Mouse (Mus musculus): ENCODE measurements at regions not wholly inside any gene's neighbourhood (a gene's known extent, or its start where the extent isn't known, plus 50 kb on each side); places are given as distances from the start of the nearest gene placed in this dataset.

DNA sequence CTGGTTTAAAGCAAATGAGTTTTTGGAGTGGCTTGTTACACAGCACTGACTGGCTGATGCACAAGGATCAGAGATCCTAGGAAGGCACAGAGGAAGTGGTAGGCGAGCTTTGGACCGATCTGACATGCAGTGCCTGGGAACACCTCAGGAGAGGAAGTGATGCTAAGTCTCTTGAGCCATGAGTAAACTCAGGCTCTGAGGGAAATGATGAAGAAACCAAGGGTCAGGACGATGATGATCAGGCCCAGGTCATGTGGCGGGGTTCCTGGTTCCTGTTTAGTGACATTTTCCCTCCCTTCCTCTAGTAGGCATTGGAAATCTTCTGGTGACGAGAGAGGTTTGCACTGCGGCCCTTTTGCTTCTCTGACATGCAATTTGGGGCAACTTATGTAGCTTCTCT lies 208.7 kb downstream of the 4933412E24Rik start:
- Histone ChIP-seq H3K36me3 (ENCODE audit: control insufficient read depth, insufficient read depth) (no peaks in the 10 kb centered on the region), H3K79me2 (ENCODE audit: control insufficient read depth, insufficient read depth) (no peaks in the 10 kb centered on the region), H3K4me3 (ENCODE audit: insufficient read depth, poor library complexity, severe bottlenecking) (no peak overlapping the region), H3ac (ENCODE audit: control insufficient read depth, insufficient read length, low read depth) (no peak overlapping the region), H3K27me3 (ENCODE audit: control insufficient read depth, insufficient read depth, insufficient read length) (no peaks in the 10 kb centered on the region), H3K79me3 (ENCODE audit: low read depth) (no peaks in the 10 kb centered on the region)
- no peak for TF ChIP-seq MAX (IDR thresholded peaks at IDR 0.05)
- no peak for TF ChIP-seq CTCF (IDR thresholded peaks at IDR 0.05; ENCODE audit: control insufficient read depth, insufficient read depth, insufficient read length)
- TF ChIP-seq CEBPB (IDR thresholded peaks at IDR 0.05; ENCODE audit: low read depth), result no peak
- TF ChIP-seq FOSL1 (IDR thresholded peaks at IDR 0.05; ENCODE audit: insufficient read depth, low read length, poor library complexity, severe bottlenecking), result no peak
- no peak for TF ChIP-seq MYOD1 (IDR thresholded peaks at IDR 0.05; ENCODE audit: control insufficient read depth, insufficient read length, low read depth)

DNA sequence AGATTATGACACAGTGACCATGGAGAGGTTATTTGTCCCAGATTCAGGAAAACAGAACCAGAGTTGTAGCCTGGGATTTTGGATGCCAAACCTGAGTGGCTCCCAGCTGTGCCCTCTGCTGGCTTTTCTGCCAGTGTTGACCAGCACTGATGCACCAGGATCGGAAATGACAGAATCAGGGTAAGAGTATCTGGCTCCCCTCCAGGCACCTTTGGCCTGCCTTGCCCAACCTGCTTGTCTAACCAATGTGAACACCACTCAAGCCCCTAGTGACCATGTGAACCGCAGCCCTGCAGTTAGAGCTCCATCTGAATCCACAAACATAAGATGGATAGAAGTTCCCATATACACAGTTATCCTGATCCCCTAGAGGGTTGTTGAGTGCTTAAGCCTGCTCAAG lies 210.6 kb downstream of the 4933412E24Rik start:
- no peaks in the 10 kb centered on the region for H3K36me3 ChIP-seq (ENCODE audit: control insufficient read depth, insufficient read depth)
- H3K27me3 ChIP-seq (ENCODE audit: control insufficient read depth, insufficient read depth, insufficient read length), result no peaks in the 10 kb centered on the region
- H3K79me3 ChIP-seq (ENCODE audit: low read depth), result no peaks in the 10 kb centered on the region
- no peaks in the 10 kb centered on the region for H3K79me2 ChIP-seq (ENCODE audit: control insufficient read depth, insufficient read depth)
- no peak for TF ChIP-seq CTCF (IDR thresholded peaks at IDR 0.05; ENCODE audit: control insufficient read depth, insufficient read depth, insufficient read length)
- no peak for TF ChIP-seq FOSL1 (IDR thresholded peaks at IDR 0.05; ENCODE audit: insufficient read depth, low read length, poor library complexity, severe bottlenecking)
- no peak for TF ChIP-seq CEBPB (IDR thresholded peaks at IDR 0.05; ENCODE audit: low read depth)
- no peak for TF ChIP-seq USF1 (IDR thresholded peaks at IDR 0.05; ENCODE audit: low read depth)
- no peak for TF ChIP-seq MAX (IDR thresholded peaks at IDR 0.05)
- TF ChIP-seq MYOG (IDR thresholded peaks at IDR 0.05; ENCODE audit: control insufficient read depth, extremely low read depth, insufficient read length), result no peak
- TF ChIP-seq MYOD1 (IDR thresholded peaks at IDR 0.05; ENCODE audit: control insufficient read depth, insufficient read length, low read depth), result no peak
- no peak overlapping the region for H3K4me3 ChIP-seq (ENCODE audit: insufficient read depth, poor library complexity, severe bottlenecking)
- H3ac ChIP-seq (ENCODE audit: control insufficient read depth, insufficient read length, low read depth), result no peak overlapping the region

DNA sequence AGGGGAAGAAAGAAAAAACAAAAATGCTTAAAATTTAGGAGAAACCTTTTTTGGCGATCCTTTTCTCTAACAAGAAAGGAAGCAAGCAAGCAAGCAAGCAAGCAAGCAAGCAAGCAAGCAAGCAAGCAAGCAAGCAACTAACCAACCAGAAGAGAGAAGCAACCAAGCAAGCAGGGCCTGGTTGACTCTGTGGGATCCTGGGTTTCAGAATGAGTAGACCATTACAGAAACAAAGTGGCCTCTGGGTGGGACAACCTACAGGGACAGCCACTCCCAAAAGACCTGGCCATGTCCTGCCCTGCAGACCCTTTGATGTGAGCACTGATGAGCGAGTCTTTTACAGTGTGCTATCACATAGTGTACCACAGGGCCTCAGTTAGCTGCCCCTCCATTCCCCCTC lies 211.6 kb downstream of the 4933412E24Rik start:
- H3K4me3 ChIP-seq (ENCODE audit: insufficient read depth, poor library complexity, severe bottlenecking), result no peak overlapping the region
- H3K79me3 ChIP-seq (ENCODE audit: low read depth), result no peaks in the 10 kb centered on the region
- no peaks in the 10 kb centered on the region for H3K79me2 ChIP-seq (ENCODE audit: control insufficient read depth, insufficient read depth)
- no peaks in the 10 kb centered on the region for H3K27me3 ChIP-seq (ENCODE audit: control insufficient read depth, insufficient read depth, insufficient read length)
- no peak overlapping the region for H3ac ChIP-seq (ENCODE audit: control insufficient read depth, insufficient read length, low read depth)
- H3K36me3 ChIP-seq (ENCODE audit: control insufficient read depth, insufficient read depth), result no peaks in the 10 kb centered on the region
- TF ChIP-seq CTCF (IDR thresholded peaks at IDR 0.05; ENCODE audit: control insufficient read depth, insufficient read depth, insufficient read length) (no peak), MYOD1 (IDR thresholded peaks at IDR 0.05; ENCODE audit: control insufficient read depth, insufficient read length, low read depth) (no peak), FOSL1 (IDR thresholded peaks at IDR 0.05; ENCODE audit: insufficient read depth, low read length, poor library complexity, severe bottlenecking) (no peak), CEBPB (IDR thresholded peaks at IDR 0.05; ENCODE audit: low read depth) (no peak), MYOG (IDR thresholded peaks at IDR 0.05; ENCODE audit: control insufficient read depth, extremely low read depth, insufficient read length) (no peak), USF1 (IDR thresholded peaks at IDR 0.05; ENCODE audit: low read depth) (no peak), MAX (IDR thresholded peaks at IDR 0.05) (no peak)

DNA sequence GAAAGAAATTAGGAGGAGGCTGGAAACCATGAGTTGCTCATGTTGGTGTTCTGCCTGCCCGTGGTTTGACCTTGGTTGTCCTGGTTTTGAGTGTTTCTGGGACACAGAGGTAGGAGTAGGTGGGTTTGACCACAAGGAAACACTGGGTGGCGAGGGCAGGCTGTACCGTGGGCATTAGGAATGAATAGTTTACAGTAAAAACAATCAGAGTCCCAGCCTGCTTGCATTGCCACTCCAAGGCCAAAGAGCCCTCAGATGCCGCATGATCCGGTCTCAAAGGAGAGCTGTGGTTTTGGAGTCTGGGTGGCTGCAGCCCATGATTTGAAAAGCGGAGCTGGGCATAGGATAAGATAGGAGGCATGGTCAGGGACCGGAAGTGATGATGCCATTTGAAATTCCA lies 212.0 kb downstream of the 4933412E24Rik start:
- Histone ChIP-seq H3ac (ENCODE audit: control insufficient read depth, insufficient read length, low read depth) (no peak overlapping the region), H3K36me3 (ENCODE audit: control insufficient read depth, insufficient read depth) (no peaks in the 10 kb centered on the region), H3K4me3 (ENCODE audit: insufficient read depth, poor library complexity, severe bottlenecking) (no peak overlapping the region), H3K79me2 (ENCODE audit: control insufficient read depth, insufficient read depth) (no peaks in the 10 kb centered on the region), H3K79me3 (ENCODE audit: low read depth) (no peaks in the 10 kb centered on the region), H3K27me3 (ENCODE audit: control insufficient read depth, insufficient read depth, insufficient read length) (no peaks in the 10 kb centered on the region)
- TF ChIP-seq MAX (IDR thresholded peaks at IDR 0.05) (no peak), CEBPB (IDR thresholded peaks at IDR 0.05; ENCODE audit: low read depth) (no peak), USF1 (IDR thresholded peaks at IDR 0.05; ENCODE audit: low read depth) (no peak), MYOG (IDR thresholded peaks at IDR 0.05; ENCODE audit: control insufficient read depth, extremely low read depth, insufficient read length) (no peak), MYOD1 (IDR thresholded peaks at IDR 0.05; ENCODE audit: control insufficient read depth, insufficient read length, low read depth) (no peak), CTCF (IDR thresholded peaks at IDR 0.05; ENCODE audit: control insufficient read depth, insufficient read depth, insufficient read length) (no peak), FOSL1 (IDR thresholded peaks at IDR 0.05; ENCODE audit: insufficient read depth, low read length, poor library complexity, severe bottlenecking) (no peak)

DNA sequence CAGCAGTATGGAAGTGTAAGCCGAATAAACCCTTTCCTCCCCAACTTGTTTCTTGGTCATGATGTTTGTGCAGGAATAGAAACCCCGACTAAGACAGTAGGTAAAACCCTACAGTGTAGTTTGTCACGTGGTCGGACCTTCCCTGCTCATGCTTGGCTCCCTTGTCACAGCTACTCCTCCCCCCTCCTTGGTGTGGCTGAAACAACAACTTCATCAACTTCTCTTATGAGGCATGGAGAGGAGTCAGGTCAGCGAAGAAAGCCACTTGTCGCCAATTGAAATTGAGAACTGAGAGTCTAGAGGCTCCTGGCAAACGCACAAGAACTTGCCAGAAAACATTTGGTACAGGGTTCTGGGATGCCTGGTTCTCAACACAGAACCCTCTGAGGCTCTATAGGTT lies 214.1 kb downstream of the 4933412E24Rik start:
- Histone ChIP-seq H3ac (ENCODE audit: control insufficient read depth, insufficient read length, low read depth) (no peak overlapping the region), H3K36me3 (ENCODE audit: control insufficient read depth, insufficient read depth) (no peaks in the 10 kb centered on the region), H3K4me3 (ENCODE audit: insufficient read depth, poor library complexity, severe bottlenecking) (no peak overlapping the region), H3K79me2 (ENCODE audit: control insufficient read depth, insufficient read depth) (no peaks in the 10 kb centered on the region), H3K27me3 (ENCODE audit: control insufficient read depth, insufficient read depth, insufficient read length) (no peaks in the 10 kb centered on the region), H3K79me3 (ENCODE audit: low read depth) (no peaks in the 10 kb centered on the region)
- TF ChIP-seq MYOD1 (IDR thresholded peaks at IDR 0.05; ENCODE audit: control insufficient read depth, insufficient read length, low read depth), result no peak

DNA sequence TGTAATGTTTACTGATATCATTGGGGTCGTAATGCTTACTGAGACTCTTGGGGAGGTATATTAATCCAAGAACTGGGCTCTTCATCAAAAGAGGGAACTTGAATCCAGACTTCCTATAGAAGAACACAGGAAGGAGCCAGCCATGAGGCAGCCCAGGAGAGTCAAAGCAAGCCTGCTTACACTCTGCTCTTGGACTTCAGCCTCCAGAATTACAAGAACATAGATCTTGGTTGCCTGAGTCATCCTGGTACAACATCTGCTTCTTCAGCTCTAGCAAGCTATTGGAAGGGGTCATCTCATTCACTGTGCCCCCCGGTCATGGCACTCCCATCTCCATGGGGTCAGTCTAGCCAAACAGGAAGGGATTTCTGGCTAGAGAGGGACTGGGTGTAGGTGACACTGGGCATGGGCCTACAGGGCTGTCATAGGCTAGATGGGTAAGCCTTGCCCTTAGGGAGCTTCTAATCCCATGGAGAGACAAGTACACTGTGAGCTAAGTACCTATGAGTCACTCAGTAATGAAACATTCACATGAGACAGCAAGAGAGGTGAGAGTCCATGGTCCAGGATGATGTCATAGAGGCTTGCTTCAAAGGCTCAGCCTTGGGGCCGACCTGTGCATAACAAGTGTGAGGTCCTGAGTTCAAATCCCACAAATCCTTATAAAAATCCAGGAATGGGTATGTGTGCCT lies 217.1 kb downstream of the 4933412E24Rik start:
- TF ChIP-seq CEBPB (IDR thresholded peaks at IDR 0.05; ENCODE audit: low read depth) (no peak), MYOD1 (IDR thresholded peaks at IDR 0.05; ENCODE audit: control insufficient read depth, insufficient read length, low read depth) (no peak), MAX (IDR thresholded peaks at IDR 0.05) (no peak), FOSL1 (IDR thresholded peaks at IDR 0.05; ENCODE audit: insufficient read depth, low read length, poor library complexity, severe bottlenecking) (no peak), MYOG (IDR thresholded peaks at IDR 0.05; ENCODE audit: control insufficient read depth, extremely low read depth, insufficient read length) (no peak), USF1 (IDR thresholded peaks at IDR 0.05; ENCODE audit: low read depth) (no peak), CTCF (IDR thresholded peaks at IDR 0.05; ENCODE audit: control insufficient read depth, insufficient read depth, insufficient read length) (no peak)
- Histone ChIP-seq H3K4me3 (ENCODE audit: insufficient read depth, poor library complexity, severe bottlenecking) (no peak overlapping the region), H3ac (ENCODE audit: control insufficient read depth, insufficient read length, low read depth) (no peak overlapping the region), H3K79me2 (ENCODE audit: control insufficient read depth, insufficient read depth) (no peaks in the 10 kb centered on the region), H3K79me3 (ENCODE audit: low read depth) (no peaks in the 10 kb centered on the region), H3K27me3 (ENCODE audit: control insufficient read depth, insufficient read depth, insufficient read length) (no peaks in the 10 kb centered on the region), H3K36me3 (ENCODE audit: control insufficient read depth, insufficient read depth) (no peaks in the 10 kb centered on the region)

Measured in C2C12 (cell line).